Mouse (Mus musculus) heart, embryonic 11.5 days (tissue): Measurements from ENCODE around the gene Shisal1. TPM values are rescaled to one million over a fixed set of nuclear protein-coding genes. Genes with fewer than 3 reads are reported as not detected.
A peak's percentile ranks its signal among the peaks of the same experiment; 100 is the strongest.

Experiments used
- ATAC-seq: fragments of 200-750 bp; cut with Nextera tagmentation; replicated peaks from 2 replicates; pipeline ENCODE4 v1.8.0; 2017; ENCODE audit warnings: moderate library complexity; ENCODE audit not compliant: insufficient number of reproducible peaks, low FRiP score, low TSS enrichment
- H3K27ac ChIP-seq: fragments of 300-500 bp; sonication (generic); 2 replicates; pipeline ENCODE4 v1.5.1; 2014; ENCODE audit warnings: mild to moderate bottlenecking, low read depth, low read length
- H3K27me3 ChIP-seq: fragments of 300-500 bp; sonication (generic); 2 replicates; pipeline ENCODE4 v1.6.1; 2014; ENCODE audit warnings: mild to moderate bottlenecking, low read length, mixed read lengths; ENCODE audit not compliant: control insufficient read depth, insufficient read depth
- H3K36me3 ChIP-seq: fragments of 300-500 bp; sonication (generic); 2 replicates; pipeline ENCODE4 v1.6.1; 2014; ENCODE audit warnings: mild to moderate bottlenecking, low read length, moderate library complexity, mixed read lengths; ENCODE audit not compliant: control insufficient read depth, insufficient read depth
- H3K4me1 ChIP-seq: fragments of 300-500 bp; sonication (generic); 2 replicates; pipeline ENCODE4 v1.6.1; 2014; ENCODE audit warnings: low read length; ENCODE audit not compliant: control insufficient read depth, insufficient read depth
- H3K4me2 ChIP-seq: fragments of 300-500 bp; sonication (generic); 2 replicates; pipeline ENCODE4 v1.6.1; 2014; ENCODE audit warnings: mild to moderate bottlenecking, moderate library complexity
- H3K4me3 ChIP-seq: fragments of 300-500 bp; sonication (generic); 2 replicates; pipeline ENCODE4 v1.5.1; 2014; ENCODE audit warnings: low read depth, low read length
- H3K9ac ChIP-seq: fragments of 300-500 bp; sonication (generic); 2 replicates; pipeline ENCODE4 v1.6.1; 2014; ENCODE audit warnings: mild to moderate bottlenecking, low read depth, low read length, moderate library complexity
- H3K9me3 ChIP-seq: fragments of 300-500 bp; sonication (generic); replicated peaks from 2 replicates; pipeline ENCODE4 v1.6.1; 2016; ENCODE audit warnings: low read length; ENCODE audit not compliant: control insufficient read depth
- WGBS: fragments of 180-500 bp; shearing (Covaris S2); extraction: QIAGEN DNeasy Blood & Tissue Kit; methylation state at CpG from one replicate; pipeline ENCODE4 v1.1.7; 2014; ENCODE audit not compliant: insufficient replicate concordance; 5-methylcytosine and 5-hydroxymethylcytosine counted together
- polyA plus RNA-seq: library from polyadenylated mRNA; unstranded; fragments of >200 nt; fragmentation: Nextera tagmentation; extraction: Ambion mirVana; gene quantifications from 2 replicates; pipeline ENCODE4 v1.2.1, GENCODE M21; 2014

Gene Shisal1
- polyA plus RNA-seq: 0.34 and 0.66 TPM in 2 replicates

GRCm38 (mm10) chr15:84446997-84447396 is at the start of gene Shisal1:
Gene Shisal1, minus strand, starts transcription at chr15:84447097.
- peaks cover 71% of the 10 kb centered on the region for H3K27me3 ChIP-seq

GRCm38 (mm10) chr15:84490486-84490885 is 43.6 kb upstream of the Shisal1 start:
- no peak overlapping the region for H3K27ac ChIP-seq
- no peak for ATAC-seq
- 71% methylated on average over 7 of the region's 7 CpGs for WGBS

More at GRCm38 (mm10) chr15:84446997-84447396, at the start of gene Shisal1:
- WGBS: 15% methylated on average over 8 of the region's 9 CpGs
- no peak for ATAC-seq
- H3K27ac ChIP-seq: no peak within 1 kb of the TSS
- peak within 1 kb of the TSS; percentile 59 for H3K4me3 ChIP-seq
- H3K4me2 ChIP-seq: peak within 1 kb of the TSS; percentile 92
- H3K36me3 ChIP-seq: no peaks in the 10 kb centered on the region
- H3K9me3 ChIP-seq: no peaks in the 10 kb centered on the region
- H3K4me1 ChIP-seq: peaks cover 15% of the 10 kb centered on the region
- H3K9ac ChIP-seq: peak within 1 kb of the TSS; percentile 43

GRCm38 (mm10) chr15:84484255-84484654 is 37.4 kb upstream of the Shisal1 start:
- Histone ChIP-seq H3K27me3 (peaks cover 15% of the 10 kb centered on the region), H3K9ac (no peak overlapping the region)
- 68% methylated on average over 4 of the region's 4 CpGs for WGBS

More at GRCm38 (mm10) chr15:84490486-84490885, 43.6 kb upstream of the Shisal1 start:
- H3K36me3 ChIP-seq: no peaks in the 10 kb centered on the region
- H3K9me3 ChIP-seq: no peaks in the 10 kb centered on the region
- peaks cover 9% of the 10 kb centered on the region for H3K27me3 ChIP-seq
- no peaks in the 10 kb centered on the region for H3K4me1 ChIP-seq
- no peak overlapping the region for H3K4me2 ChIP-seq
- H3K9ac ChIP-seq: no peak overlapping the region
- H3K4me3 ChIP-seq: no peak overlapping the region

GRCm38 (mm10) chr15:84483622-84484021 is 36.7 kb upstream of the Shisal1 start:
- Histone ChIP-seq H3K9me3 (no peaks in the 10 kb centered on the region), H3K4me1 (no peaks in the 10 kb centered on the region), H3K27ac (no peak overlapping the region), H3K36me3 (no peaks in the 10 kb centered on the region), H3K9ac (no peak overlapping the region), H3K4me3 (no peak overlapping the region), H3K4me2 (no peak overlapping the region), H3K27me3 (peaks cover 18% of the 10 kb centered on the region)
- no peak for ATAC-seq
- WGBS: 58% methylated on average over 5 of the region's 5 CpGs

More at GRCm38 (mm10) chr15:84484255-84484654, 37.4 kb upstream of the Shisal1 start:
- no peak for ATAC-seq
- H3K4me2 ChIP-seq: no peak overlapping the region
- no peaks in the 10 kb centered on the region for H3K9me3 ChIP-seq
- no peaks in the 10 kb centered on the region for H3K36me3 ChIP-seq
- no peak overlapping the region for H3K4me3 ChIP-seq
- no peak overlapping the region for H3K27ac ChIP-seq
- no peaks in the 10 kb centered on the region for H3K4me1 ChIP-seq

GRCm38 (mm10) chr15:84481259-84481877 is 34.5 kb upstream of the Shisal1 start:
- no peaks in the 10 kb centered on the region for H3K4me1 ChIP-seq
- H3K27ac ChIP-seq: no peak overlapping the region
- no peaks in the 10 kb centered on the region for H3K36me3 ChIP-seq
- no peak overlapping the region for H3K4me2 ChIP-seq
- 66% methylated on average over 13 of the region's 13 CpGs for WGBS
- H3K27me3 ChIP-seq: peaks cover 19% of the 10 kb centered on the region
- no peaks in the 10 kb centered on the region for H3K9me3 ChIP-seq
- H3K4me3 ChIP-seq: no peak overlapping the region
- no peak for ATAC-seq
- H3K9ac ChIP-seq: no peak overlapping the region

GRCm38 (mm10) chr15:84469391-84469790 is 22.5 kb upstream of the Shisal1 start:
- Histone ChIP-seq H3K4me1 (0 out of 2 replicates have a peak, but pooled peaks cover 5% of the 10 kb centered on the region), H3K9ac (no peak overlapping the region), H3K27me3 (peaks cover 18% of the 10 kb centered on the region), H3K27ac (no peak overlapping the region), H3K4me3 (no peak overlapping the region), H3K36me3 (no peaks in the 10 kb centered on the region), H3K4me2 (no peak overlapping the region), H3K9me3 (no peaks in the 10 kb centered on the region)
- no peak for ATAC-seq
- WGBS: 15% methylated on average over 8 of the region's 8 CpGs

- no peaks in the 10 kb centered on the region for H3K36me3 ChIP-seq
- no peaks in the 10 kb centered on the region for H3K9me3 ChIP-seq
- H3K27me3 ChIP-seq: peaks cover 16% of the 10 kb centered on the region
- H3K9ac ChIP-seq: no peak overlapping the region
- H3K27ac ChIP-seq: no peak overlapping the region
- no peak overlapping the region for H3K4me3 ChIP-seq
- WGBS: 35% methylated on average over 5 of the region's 5 CpGs
- ATAC-seq: no peak
- no peak overlapping the region for H3K4me2 ChIP-seq
- 0 out of 2 replicates have a peak, but pooled peaks cover 5% of the 10 kb centered on the region for H3K4me1 ChIP-seq
Observed at GRCm38 (mm10) chr15:84467761-84468160, 20.9 kb upstream of the Shisal1 start.

GRCm38 (mm10) chr15:84466458-84467267 is 19.8 kb upstream of the Shisal1 start:
- H3K36me3 ChIP-seq: no peaks in the 10 kb centered on the region
- peaks cover 12% of the 10 kb centered on the region for H3K27me3 ChIP-seq

More at GRCm38 (mm10) chr15:84466458-84467267, 19.8 kb upstream of the Shisal1 start:
- H3K9ac ChIP-seq: no peak overlapping the region
- no peaks in the 10 kb centered on the region for H3K9me3 ChIP-seq
- no peak overlapping the region for H3K4me2 ChIP-seq
- 49% methylated on average over 13 of the region's 13 CpGs for WGBS
- 0 out of 2 replicates have a peak, but pooled peaks cover 5% of the 10 kb centered on the region for H3K4me1 ChIP-seq
- ATAC-seq: no peak
- no peak overlapping the region for H3K27ac ChIP-seq
- no peak overlapping the region for H3K4me3 ChIP-seq
